In genomic region chr16:20604705-20605104, GRCm38 (mm10) we compare ENCODE assay signal across 20 mouse cellular contexts. TPM values are rescaled to one million over a fixed set of nuclear protein-coding genes. Genes with fewer than 3 reads are reported as not detected.
DNase-seq lines count a peak whose midpoint lies in the region; ATAC-seq lines count a peak whose summit lies in the region.
"Had no signal": no experiment of that assay in that cellular context is flagged by ENCODE, and none has a peak within 500 bp of the region (broad histone marks: within the 10 kb centered on the region; RNA-seq: fewer than 3 reads in every experiment).

No protein-coding gene starts in this region.

- H3K4me3 ChIP-seq in forebrain, embryonic 14.5 days (ENCODE audit: low read depth, low read length): no peak overlapping the region
- H3K4me3 ChIP-seq in forebrain, embryonic 12.5 days (replicated peaks): no peak overlapping the region

- H3K9me3 ChIP-seq in forebrain, embryonic 14.5 days (replicated peaks; ENCODE audit: control insufficient read depth, low read length): no peaks in the 10 kb centered on the region
- H3K9me3 ChIP-seq in forebrain, embryonic 12.5 days: no peaks in the 10 kb centered on the region

- intact Hi-C loops in left cerebral cortex, postnatal 4 days (cut with DNase I): no loop called here

- no peak overlapping the region for H3K27ac ChIP-seq in forebrain, embryonic 14.5 days (ENCODE audit: low read depth, low read length)
- H3K27ac ChIP-seq in forebrain, embryonic 12.5 days: no peak overlapping the region

- peak; percentile 49 for DNase-seq in forebrain, embryonic 14.5 days (ENCODE audit: low spot score)
- DNase-seq in left cerebral cortex, postnatal 4 days: peak; percentile 42
- DNase-seq in left cerebral cortex, adult 9 months (ENCODE audit: low spot score in 2 of 2): no peak
- DNase-seq in MN1 (ENCODE audit: low spot score): peak; percentile 23
- peak; percentile 8 for DNase-seq in fat pad, adult 2 months (ENCODE audit: extremely low read depth, low read depth, low spot score)
- no peak for DNase-seq in spleen, postnatal 14 days (ENCODE audit: low spot score in 2 of 2)
- no peak for DNase-seq in right cerebral cortex, adult 18-20 months
- DNase-seq: adrenal gland, postnatal 14 days; cerebellum, adult 2 months; heart, adult 18-20 months; heart, postnatal 4 days; lung, adult 2 months; thymus, postnatal 14 days had no signal

- H3K36me3 ChIP-seq in forebrain, embryonic 14.5 days (ENCODE audit: control insufficient read depth, insufficient read depth, low read length): peaks cover 46% of the 10 kb centered on the region
- H3K36me3 ChIP-seq in forebrain, embryonic 12.5 days (replicated peaks): peaks cover 47% of the 10 kb centered on the region

- 61% methylated on average over 9 of the region's 9 CpGs for WGBS in forebrain, embryonic 14.5 days
- 70% methylated on average over 9 of the region's 9 CpGs for WGBS in forebrain, embryonic 12.5 days

- peaks cover 3% of the 10 kb centered on the region; the same call in 1 of the 2 replicates for H3K4me1 ChIP-seq in forebrain, embryonic 14.5 days (ENCODE audit: control insufficient read depth, insufficient read depth, low read length)
- peaks cover 14% of the 10 kb centered on the region for H3K4me1 ChIP-seq in forebrain, embryonic 12.5 days

- no peaks in the 10 kb centered on the region for H3K27me3 ChIP-seq in forebrain, embryonic 14.5 days (replicated peaks; ENCODE audit: control insufficient read depth, insufficient read depth, low read length)
- no peaks in the 10 kb centered on the region for H3K27me3 ChIP-seq in forebrain, embryonic 12.5 days

- H3K4me2 ChIP-seq in forebrain, embryonic 14.5 days (ENCODE audit: low read length): no peak overlapping the region
- no peak overlapping the region for H3K4me2 ChIP-seq in forebrain, embryonic 12.5 days
- H3K4me2 ChIP-seq: liver, embryonic 11.5 days had no signal

- peak; percentile 25; the same call in 1 of the 2 replicates for ATAC-seq in forebrain, embryonic 14.5 days
- no peak for ATAC-seq in forebrain, embryonic 12.5 days (ENCODE audit: low FRiP score)
- ATAC-seq: inflammation-experienced regulatory T-cells, adult 6 months had no signal

- no peak overlapping the region for H3K9ac ChIP-seq in forebrain, embryonic 14.5 days (ENCODE audit: low read length)
- no peak overlapping the region for H3K9ac ChIP-seq in forebrain, embryonic 12.5 days

RNA-seq across cellular contexts. Expression of gene Eef1akmt4, which starts 6.7 kb away (rescaled TPM):
- polyA plus RNA-seq in forebrain, embryonic 14.5 days (2014; fragmentation: Nextera tagmentation; extraction: Ambion mirVana): 18.2 and 24.8 TPM in 2 replicates
- 18.9 and 22.5 TPM in 2 replicates for polyA plus RNA-seq in forebrain, embryonic 12.5 days (2016; fragmentation: Nextera tagmentation; extraction: Ambion mirVana)
- total RNA-seq in left cerebral cortex, postnatal 4 days (2021): 1 to 10 TPM; 3.4 to 3.9 TPM

RNA-seq across cellular contexts. Expression of gene Gm49333, which starts 6.7 kb away (rescaled TPM):
- 0.17 TPM in 1 of 2 replicates, not detected in the other for polyA plus RNA-seq in forebrain, embryonic 14.5 days (2014; fragmentation: Nextera tagmentation; extraction: Ambion mirVana)
- polyA plus RNA-seq in forebrain, embryonic 12.5 days (2016; fragmentation: Nextera tagmentation; extraction: Ambion mirVana): not detected in 2 replicates
- total RNA-seq in left cerebral cortex, postnatal 4 days (2021): not detected
- total RNA-seq: adrenal gland, postnatal 14 days; heart, adult 18-20 months; heart, postnatal 4 days; layer of hippocampus, postnatal 25 days; left cerebral cortex, postnatal 25 days; megakaryocyte progenitor cell, adult 5-6 weeks had no signal
- polyA plus RNA-seq: cerebellum, adult 2 months; inflammation-experienced regulatory T-cells, adult 6 months; kidney, embryonic 16.5 days; liver, embryonic 11.5 days had no signal

RNA-seq across cellular contexts. Expression of gene Alg3, which starts 6.8 kb away (rescaled TPM):
- polyA plus RNA-seq in forebrain, embryonic 14.5 days (2014; fragmentation: Nextera tagmentation; extraction: Ambion mirVana): 34.9 and 44.4 TPM in 2 replicates
- polyA plus RNA-seq in forebrain, embryonic 12.5 days (2016; fragmentation: Nextera tagmentation; extraction: Ambion mirVana): 40.1 and 41.5 TPM in 2 replicates
- 10 to 100 TPM; 10.9 to 13.9 TPM for total RNA-seq in left cerebral cortex, postnatal 4 days (2021)

RNA-seq across cellular contexts. Expression of gene Vwa5b2, which starts 15.4 kb away (rescaled TPM):
- polyA plus RNA-seq in forebrain, embryonic 14.5 days (2014; fragmentation: Nextera tagmentation; extraction: Ambion mirVana): 1.3 and 4.1 TPM in 2 replicates
- polyA plus RNA-seq in forebrain, embryonic 12.5 days (2016; fragmentation: Nextera tagmentation; extraction: Ambion mirVana): 2.0 and 2.8 TPM in 2 replicates
- total RNA-seq in left cerebral cortex, postnatal 4 days (2021): 10 to 100 TPM; 47.6 to 59.3 TPM
- total RNA-seq: heart, postnatal 4 days; megakaryocyte progenitor cell, adult 5-6 weeks had no signal

RNA-seq across cellular contexts. Expression of gene Camk2n2, which starts 16.4 kb away (rescaled TPM):
- polyA plus RNA-seq in forebrain, embryonic 14.5 days (2014; fragmentation: Nextera tagmentation; extraction: Ambion mirVana): 18.6 and 18.9 TPM in 2 replicates
- polyA plus RNA-seq in forebrain, embryonic 12.5 days (2016; fragmentation: Nextera tagmentation; extraction: Ambion mirVana): 7.4 and 7.9 TPM in 2 replicates
- 100 to 1,000 TPM; 197 to 204 TPM for total RNA-seq in left cerebral cortex, postnatal 4 days (2021)

Comparison
In these comparisons a context has a peak if more than half of its experiments do, and no peak if none do; other contexts are left out.
1. DNase-seq: peak in forebrain, embryonic 14.5 days (single experiment), left cerebral cortex, postnatal 4 days (single experiment), MN1 (single experiment) and fat pad, adult 2 months (single experiment); none in left cerebral cortex, adult 9 months (0 of 2), spleen, postnatal 14 days (0 of 2) and right cerebral cortex, adult 18-20 months (single experiment).